Comparison of ENCODE assay signal across 21 mouse cellular contexts in the genomic region with DNA sequence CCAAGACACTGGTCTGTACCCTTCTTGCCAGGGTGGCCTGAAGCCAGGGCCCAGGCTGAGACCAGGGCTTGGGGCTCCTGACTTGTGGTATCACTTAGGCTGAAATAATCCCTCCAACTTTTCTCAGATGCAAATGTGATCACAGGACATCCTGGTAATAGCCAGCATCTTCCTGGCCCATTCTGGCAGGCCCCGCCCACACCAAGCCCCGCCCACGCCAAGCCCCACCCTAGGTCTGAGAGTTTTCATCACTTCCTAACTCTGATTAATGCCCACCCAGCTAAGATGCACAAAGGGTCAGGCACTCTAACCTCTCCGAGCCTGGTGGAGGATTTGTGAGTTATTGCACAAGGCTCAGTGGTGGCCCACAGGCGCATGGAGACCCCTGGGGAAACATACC. TPM values are rescaled to one million over a fixed set of nuclear protein-coding genes. Genes with fewer than 3 reads are reported as not detected.
DNase-seq lines count a peak whose midpoint lies in the region; ATAC-seq lines count a peak whose summit lies in the region.
"Had no signal": no experiment of that assay in that cellular context is flagged by ENCODE, and none has a peak within 500 bp of the region (broad histone marks: within the 10 kb centered on the region; RNA-seq: fewer than 3 reads in every experiment).

No protein-coding gene starts in this region.

- no peak overlapping the region for H3K4me3 ChIP-seq in forebrain, embryonic 10.5 days
- no peak overlapping the region for H3K4me3 ChIP-seq in forebrain, embryonic 13.5 days
- H3K4me3 ChIP-seq in liver, embryonic 12.5 days: no peak overlapping the region
- no peak overlapping the region for H3K4me3 ChIP-seq in embryonic facial prominence, embryonic 12.5 days
- H3K4me3 ChIP-seq: forebrain, embryonic 15.5 days; heart, embryonic 15.5 days; hindbrain, embryonic 12.5 days had no signal

- H3K9me3 ChIP-seq in forebrain, embryonic 10.5 days: no peaks in the 10 kb centered on the region
- no peaks in the 10 kb centered on the region for H3K9me3 ChIP-seq in forebrain, embryonic 13.5 days (replicated peaks)
- H3K9me3 ChIP-seq in liver, embryonic 12.5 days (replicated peaks): no peaks in the 10 kb centered on the region
- no peaks in the 10 kb centered on the region for H3K9me3 ChIP-seq in embryonic facial prominence, embryonic 12.5 days
- H3K9me3 ChIP-seq: forebrain, embryonic 15.5 days; heart, embryonic 15.5 days; hindbrain, embryonic 12.5 days had no signal

- no peaks in the 10 kb centered on the region; the same call in 1 of the 2 replicates for H3K36me3 ChIP-seq in forebrain, embryonic 10.5 days (replicated peaks)
- H3K36me3 ChIP-seq in forebrain, embryonic 13.5 days (ENCODE audit: poor library complexity, severe bottlenecking): no peaks in the 10 kb centered on the region
- H3K36me3 ChIP-seq in liver, embryonic 12.5 days: peaks cover 3% of the 10 kb centered on the region; the same call in 1 of the 2 replicates
- no peaks in the 10 kb centered on the region for H3K36me3 ChIP-seq in embryonic facial prominence, embryonic 12.5 days
- H3K36me3 ChIP-seq: forebrain, embryonic 15.5 days; heart, embryonic 15.5 days had no signal

- H3K27me3 ChIP-seq in forebrain, embryonic 10.5 days (ENCODE audit: poor library complexity, severe bottlenecking): no peaks in the 10 kb centered on the region
- H3K27me3 ChIP-seq in forebrain, embryonic 13.5 days: no peaks in the 10 kb centered on the region
- peaks cover 14% of the 10 kb centered on the region for H3K27me3 ChIP-seq in liver, embryonic 12.5 days (replicated peaks)
- H3K27me3 ChIP-seq in embryonic facial prominence, embryonic 12.5 days: no peaks in the 10 kb centered on the region
- H3K27me3 ChIP-seq: CH12.LX; forebrain, embryonic 15.5 days; heart, embryonic 15.5 days; hindbrain, embryonic 12.5 days; Patski had no signal

- no peak overlapping the region for H3K9ac ChIP-seq in forebrain, embryonic 13.5 days
- H3K9ac ChIP-seq in liver, embryonic 12.5 days: no peak overlapping the region
- H3K9ac ChIP-seq in embryonic facial prominence, embryonic 12.5 days: no peak overlapping the region
- H3K9ac ChIP-seq: forebrain, embryonic 15.5 days; heart, embryonic 15.5 days; hindbrain, embryonic 12.5 days had no signal

- DNase-seq in forebrain, embryonic 10.5 days (ENCODE audit: extremely low spot score, low spot score): no peak
- peak; percentile 60 for DNase-seq in liver
- no peak for DNase-seq in right cerebral cortex, postnatal 10 days (ENCODE audit: low spot score in 2 of 2)
- DNase-seq: adrenal gland, postnatal 14 days; cerebellum, adult 18-20 months; cerebellum, adult 9-11 months; gastrocnemius, postnatal 36 days; heart, adult 18-20 months; heart, postnatal 14 days had no signal

- 39% methylated on average over 5 of the region's 5 CpGs for WGBS in forebrain, embryonic 10.5 days
- 39% methylated on average over 5 of the region's 5 CpGs for WGBS in forebrain, embryonic 13.5 days
- WGBS in liver, embryonic 12.5 days (ENCODE audit: insufficient replicate concordance): 35% methylated on average over 5 of the region's 5 CpGs
- 27% methylated on average over 5 of the region's 5 CpGs for WGBS in embryonic facial prominence, embryonic 12.5 days

- H3K27ac ChIP-seq in forebrain, embryonic 10.5 days: peak overlapping the region; percentile 49; the same call in 1 of the 2 replicates
- no peak overlapping the region for H3K27ac ChIP-seq in forebrain, embryonic 13.5 days
- H3K27ac ChIP-seq in liver, embryonic 12.5 days: no peak overlapping the region
- peak overlapping the region; percentile 65 for H3K27ac ChIP-seq in embryonic facial prominence, embryonic 12.5 days
- H3K27ac ChIP-seq: forebrain, embryonic 15.5 days; heart, embryonic 15.5 days; hindbrain, embryonic 12.5 days had no signal

- H3K4me2 ChIP-seq in forebrain, embryonic 13.5 days: no peak overlapping the region
- H3K4me2 ChIP-seq in liver, embryonic 12.5 days: no peak overlapping the region
- H3K4me2 ChIP-seq in embryonic facial prominence, embryonic 12.5 days (replicated peaks): no peak overlapping the region
- H3K4me2 ChIP-seq: forebrain, embryonic 15.5 days; heart, embryonic 11.5 days; heart, embryonic 15.5 days; hindbrain, embryonic 12.5 days had no signal

- no peak for ATAC-seq in forebrain, embryonic 13.5 days
- no peak for ATAC-seq in liver, embryonic 12.5 days
- no peak for ATAC-seq in embryonic facial prominence, embryonic 12.5 days (ENCODE audit: insufficient number of reproducible peaks, insufficient read depth, low FRiP score, low TSS enrichment)
- ATAC-seq: activated CD4-positive, CD25-positive, alpha-beta regulatory T cell, adult 4 months; forebrain, embryonic 15.5 days; hindbrain, embryonic 16.5 days; inflammation-experienced regulatory T-cells, adult 6 months; Patski had no signal

- H3K4me1 ChIP-seq in forebrain, embryonic 10.5 days: peaks cover 47% of the 10 kb centered on the region
- H3K4me1 ChIP-seq in forebrain, embryonic 13.5 days: peaks cover 3% of the 10 kb centered on the region; the same call in 1 of the 2 replicates
- peaks cover 28% of the 10 kb centered on the region for H3K4me1 ChIP-seq in liver, embryonic 12.5 days
- peaks cover 14% of the 10 kb centered on the region for H3K4me1 ChIP-seq in embryonic facial prominence, embryonic 12.5 days

RNA-seq across cellular contexts. Expression of gene Pabpn1l, which starts 2.1 kb away (rescaled TPM):
- polyA plus RNA-seq in forebrain, embryonic 10.5 days (2016; fragmentation: Nextera tagmentation; extraction: Ambion mirVana): not detected in 2 replicates
- not detected in 2 replicates for polyA plus RNA-seq in forebrain, embryonic 13.5 days (2015; fragmentation: Nextera tagmentation; extraction: Ambion mirVana)
- polyA plus RNA-seq in liver, embryonic 12.5 days (2016; fragmentation: Nextera tagmentation; extraction: Ambion mirVana): not detected in 2 replicates
- polyA plus RNA-seq in embryonic facial prominence, embryonic 12.5 days (2016; fragmentation: Nextera tagmentation; extraction: Ambion mirVana): not detected in 2 replicates
- polyA plus RNA-seq: activated CD4-positive, CD25-positive, alpha-beta regulatory T cell, adult 4 months; forebrain, embryonic 15.5 days; heart, embryonic 11.5 days; heart, embryonic 15.5 days; hindbrain, embryonic 12.5 days; hindbrain, embryonic 16.5 days; inflammation-experienced regulatory T-cells, adult 6 months had no signal

RNA-seq across cellular contexts. Expression of gene Trappc2l, which starts 9.0 kb away (rescaled TPM):
- polyA plus RNA-seq in forebrain, embryonic 10.5 days (2016; fragmentation: Nextera tagmentation; extraction: Ambion mirVana): 41.0 and 44.1 TPM in 2 replicates
- 69.3 and 79.6 TPM in 2 replicates for polyA plus RNA-seq in forebrain, embryonic 13.5 days (2015; fragmentation: Nextera tagmentation; extraction: Ambion mirVana)
- 27.2 and 30.0 TPM in 2 replicates for polyA plus RNA-seq in liver, embryonic 12.5 days (2016; fragmentation: Nextera tagmentation; extraction: Ambion mirVana)
- polyA plus RNA-seq in embryonic facial prominence, embryonic 12.5 days (2016; fragmentation: Nextera tagmentation; extraction: Ambion mirVana): 46.3 and 56.3 TPM in 2 replicates

RNA-seq across cellular contexts. Expression of gene Galns, which starts 9.2 kb away (rescaled TPM):
- polyA plus RNA-seq in forebrain, embryonic 10.5 days (2016; fragmentation: Nextera tagmentation; extraction: Ambion mirVana): 4.6 and 5.5 TPM in 2 replicates
- polyA plus RNA-seq in forebrain, embryonic 13.5 days (2015; fragmentation: Nextera tagmentation; extraction: Ambion mirVana): 3.0 and 3.2 TPM in 2 replicates
- polyA plus RNA-seq in liver, embryonic 12.5 days (2016; fragmentation: Nextera tagmentation; extraction: Ambion mirVana): 4.6 TPM in 2 replicates
- 7.1 and 7.4 TPM in 2 replicates for polyA plus RNA-seq in embryonic facial prominence, embryonic 12.5 days (2016; fragmentation: Nextera tagmentation; extraction: Ambion mirVana)

RNA-seq across cellular contexts. Expression of gene Aprt, which starts 43.7 kb away (rescaled TPM):
- polyA plus RNA-seq in forebrain, embryonic 10.5 days (2016; fragmentation: Nextera tagmentation; extraction: Ambion mirVana): 313 and 321 TPM in 2 replicates
- polyA plus RNA-seq in forebrain, embryonic 13.5 days (2015; fragmentation: Nextera tagmentation; extraction: Ambion mirVana): 193 and 198 TPM in 2 replicates
- 226 and 253 TPM in 2 replicates for polyA plus RNA-seq in liver, embryonic 12.5 days (2016; fragmentation: Nextera tagmentation; extraction: Ambion mirVana)
- polyA plus RNA-seq in embryonic facial prominence, embryonic 12.5 days (2016; fragmentation: Nextera tagmentation; extraction: Ambion mirVana): 289 and 298 TPM in 2 replicates

RNA-seq across cellular contexts. Expression of gene Cdt1, which starts 52.6 kb away (rescaled TPM):
- 73.2 and 79.8 TPM in 2 replicates for polyA plus RNA-seq in forebrain, embryonic 10.5 days (2016; fragmentation: Nextera tagmentation; extraction: Ambion mirVana)
- polyA plus RNA-seq in forebrain, embryonic 13.5 days (2015; fragmentation: Nextera tagmentation; extraction: Ambion mirVana): 29.1 and 32.3 TPM in 2 replicates
- 65.7 and 66.8 TPM in 2 replicates for polyA plus RNA-seq in liver, embryonic 12.5 days (2016; fragmentation: Nextera tagmentation; extraction: Ambion mirVana)
- polyA plus RNA-seq in embryonic facial prominence, embryonic 12.5 days (2016; fragmentation: Nextera tagmentation; extraction: Ambion mirVana): 41.2 and 41.6 TPM in 2 replicates

Comparison
In these comparisons a context has a peak if more than half of its experiments do, and no peak if none do; other contexts are left out.
1. H3K27ac ChIP-seq: peak in forebrain, embryonic 10.5 days (single experiment) and embryonic facial prominence, embryonic 12.5 days (single experiment); none in forebrain, embryonic 13.5 days (single experiment) and liver, embryonic 12.5 days (single experiment).